Mouse (Mus musculus): Measurements from ENCODE around the gene Nr2c2.
"Not testable (repeated sequence)": the region's sequence is repeated elsewhere in the genome, so short reads cannot be mapped to it uniquely, and the experiment has no call there.

The Nr2c2 gene

DNA sequence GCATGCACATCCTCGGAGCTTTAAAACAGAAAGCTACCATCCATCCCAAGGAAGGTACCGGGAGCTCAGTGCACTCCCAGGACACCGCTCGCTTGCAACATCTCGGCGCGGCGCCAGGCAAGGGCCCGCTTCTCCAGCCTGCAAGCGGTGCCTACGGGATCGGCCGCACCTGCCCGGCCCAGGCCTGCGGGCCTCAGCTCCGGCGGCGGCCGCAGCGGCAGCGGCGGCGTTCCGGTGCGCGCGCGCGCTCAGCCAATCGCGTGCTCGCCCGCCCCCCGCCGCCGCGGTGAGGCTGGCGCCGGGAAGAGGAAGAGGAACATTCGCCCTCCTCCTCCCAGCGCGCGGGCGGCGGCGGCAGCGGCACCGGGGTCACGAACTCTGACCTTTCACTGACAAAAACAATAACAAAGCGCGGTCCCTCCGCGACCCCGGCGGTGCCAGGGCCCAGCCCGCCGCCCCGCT lies at the start of gene Nr2c2:
Gene Nr2c2 (plus strand): TSS at position 261 of the 462 bp plus-strand sequence.
- DNase-seq (ENCODE audit: low read depth) = peak; percentile 86

DNA sequence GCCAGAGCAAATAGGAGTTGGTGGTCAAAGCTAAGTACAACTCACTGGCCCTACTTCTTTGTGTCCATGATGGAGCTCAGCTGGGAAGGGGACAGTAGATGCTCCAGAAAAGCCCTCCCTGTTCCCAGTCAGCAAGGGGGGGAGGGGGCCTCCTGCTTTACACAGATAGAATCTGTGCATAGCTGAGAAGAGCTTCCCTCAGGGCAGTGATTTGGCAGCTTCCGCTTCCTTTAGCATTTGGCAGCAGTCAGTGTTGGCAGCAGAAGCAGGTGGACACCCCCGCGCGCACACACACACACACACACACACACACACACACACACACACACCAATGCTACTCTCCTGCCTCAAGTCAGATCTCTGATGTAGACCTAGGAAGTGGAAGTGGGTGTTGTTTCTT lies 49.1 kb upstream of the Nr2c2 start:
- DNase-seq (ENCODE audit: low read depth) = no peak

DNA sequence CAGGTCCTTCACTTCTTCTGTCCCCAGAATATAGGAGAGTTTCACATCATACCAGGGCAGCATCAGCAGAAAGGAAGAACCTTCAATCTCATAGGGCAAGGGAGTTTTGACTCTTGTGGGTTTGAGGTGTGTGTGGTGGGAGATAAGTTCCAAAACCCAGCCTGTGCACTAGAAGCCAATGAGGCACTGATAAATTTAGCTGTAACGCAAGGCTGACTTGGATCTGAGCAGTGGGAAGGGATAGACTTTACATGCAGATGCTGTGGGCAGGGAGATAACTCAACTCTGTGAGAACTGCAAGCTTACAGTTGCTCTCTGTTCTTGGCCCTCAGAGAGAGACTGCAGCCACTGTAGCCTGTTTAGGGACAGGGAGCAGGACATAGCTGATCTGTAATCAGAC lies 48.3 kb upstream of the Nr2c2 start:
- no peak for DNase-seq (ENCODE audit: low read depth)

DNA sequence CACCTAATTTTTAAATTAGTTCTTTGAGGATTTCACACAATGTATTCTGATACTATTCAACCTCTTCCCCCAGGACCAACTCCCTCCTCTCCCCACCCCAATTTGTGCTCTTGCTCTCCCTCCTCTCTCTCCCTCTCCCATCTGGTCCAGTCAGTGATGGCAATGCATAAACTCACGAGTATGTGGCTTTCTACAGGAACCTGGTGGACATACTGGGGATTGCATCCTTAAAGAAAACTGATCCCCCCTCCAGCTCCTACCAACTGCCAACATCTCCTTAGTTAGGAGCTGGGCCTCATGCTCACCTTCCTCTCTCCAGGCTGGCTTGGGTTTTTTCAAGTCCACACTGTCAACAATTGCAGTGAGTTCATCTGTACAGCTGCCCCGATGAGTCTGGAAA lies 33.4 kb upstream of the Nr2c2 start:
- DNase-seq (ENCODE audit: low read depth) = peak; percentile 12

DNA sequence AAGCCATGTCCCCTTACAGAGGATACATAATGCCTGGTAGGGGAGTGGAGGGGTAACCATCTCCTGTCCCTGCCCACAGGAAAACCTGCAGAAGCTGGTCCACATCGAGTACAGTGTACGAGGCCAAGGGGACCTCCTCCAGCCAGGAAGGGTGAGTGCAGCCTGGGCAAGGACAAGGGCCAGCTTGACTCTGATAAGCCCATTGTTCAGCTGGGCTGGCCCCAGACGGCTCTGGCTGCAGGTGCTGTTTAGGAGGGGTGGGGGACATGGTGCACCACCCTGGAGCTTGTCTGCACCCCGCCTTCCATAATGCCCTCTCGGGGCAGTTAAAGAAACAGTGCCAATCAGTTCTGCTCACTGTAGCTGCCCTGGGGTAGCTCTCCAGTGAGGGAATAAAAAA lies 29.5 kb upstream of the Nr2c2 start:
- no peak for DNase-seq (ENCODE audit: low read depth)

GRCm38 (mm10) chr6:92063452-92063851 lies 27.7 kb upstream of the Nr2c2 start:
- DNase-seq (ENCODE audit: low read depth) = no peak

- no peak for DNase-seq (ENCODE audit: low read depth)
Observed at GRCm38 (mm10) chr6:92064101-92064500, 27.1 kb upstream of the Nr2c2 start.

GRCm38 (mm10) chr6:92065721-92066496 lies 25.3 kb upstream of the Nr2c2 start:
- peak; percentile 43 for DNase-seq (ENCODE audit: low read depth)

DNA sequence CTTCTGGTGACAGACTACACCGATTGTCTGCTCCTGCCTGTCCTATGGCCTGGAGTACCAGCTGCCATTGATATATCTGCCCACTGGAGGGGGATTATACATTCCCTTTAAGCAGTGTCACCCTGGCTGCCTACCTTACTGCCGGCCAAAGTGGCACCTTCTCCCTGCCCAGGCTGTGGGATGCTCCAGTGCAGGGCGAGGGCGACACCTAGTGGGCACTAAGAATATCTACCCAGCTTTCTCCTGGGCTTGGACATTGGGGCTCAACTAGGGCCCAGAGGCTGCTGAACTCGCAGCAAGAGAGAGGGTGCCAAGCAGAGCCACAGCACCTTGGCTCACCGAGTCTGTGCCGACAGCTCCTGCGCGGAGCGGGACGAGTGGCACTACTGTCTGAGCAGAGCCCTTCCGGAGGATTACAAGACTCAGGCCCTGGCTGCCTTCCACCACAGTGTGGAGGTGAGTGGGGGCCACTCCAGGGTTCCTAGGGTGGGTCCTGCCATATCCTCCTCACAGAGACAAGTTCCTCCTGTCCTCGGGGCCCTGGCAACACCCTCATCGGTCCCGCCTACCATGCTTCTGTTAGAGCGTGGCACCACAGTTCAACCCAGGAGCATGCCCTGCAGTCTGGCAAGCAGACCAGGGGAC lies 23.9 kb upstream of the Nr2c2 start:
- peak; percentile 79 for DNase-seq (ENCODE audit: low read depth)

GRCm38 (mm10) chr6:92071121-92071839 lies 19.9 kb upstream of the Nr2c2 start:
- no peak for DNase-seq (ENCODE audit: low read depth)

DNA sequence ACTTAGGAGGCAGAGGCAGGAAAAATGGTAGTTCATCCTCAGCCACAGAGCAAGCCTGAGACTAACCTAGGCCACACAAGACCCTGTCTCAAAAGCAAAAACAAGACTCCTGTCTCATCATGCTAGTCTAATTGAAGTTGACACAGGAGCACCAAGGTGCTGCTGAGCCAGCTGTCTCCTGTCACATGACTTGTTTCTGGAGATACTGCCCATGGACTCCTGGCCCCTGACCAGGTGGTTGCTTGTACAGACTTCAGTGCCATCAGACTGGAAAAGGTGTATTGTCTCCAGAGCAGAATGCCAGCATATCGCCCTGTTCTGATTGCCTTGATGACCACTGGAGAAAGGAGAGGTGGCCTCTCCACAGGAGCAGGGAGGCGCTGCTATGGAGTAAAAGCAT lies 10.5 kb upstream of the Nr2c2 start:
- DNase-seq (ENCODE audit: low read depth) = no peak

- no peak for DNase-seq (ENCODE audit: low read depth)
Observed at GRCm38 (mm10) chr6:92082756-92083155, 8.4 kb upstream of the Nr2c2 start.

GRCm38 (mm10) chr6:92084932-92085331 lies 6.3 kb upstream of the Nr2c2 start:
- DNase-seq (ENCODE audit: low read depth) = no peak

GRCm38 (mm10) chr6:92089141-92089540 lies 2.0 kb upstream of the Nr2c2 start:
- DNase-seq (ENCODE audit: low read depth) = not testable (repeated sequence)

- no peak for DNase-seq (ENCODE audit: low read depth)
Observed at GRCm38 (mm10) chr6:92089982-92090381, 1.2 kb upstream of the Nr2c2 start.

- no peak for DNase-seq (ENCODE audit: low read depth)
Observed at GRCm38 (mm10) chr6:92090497-92090896, 693 bp upstream of the Nr2c2 start.

DNA sequence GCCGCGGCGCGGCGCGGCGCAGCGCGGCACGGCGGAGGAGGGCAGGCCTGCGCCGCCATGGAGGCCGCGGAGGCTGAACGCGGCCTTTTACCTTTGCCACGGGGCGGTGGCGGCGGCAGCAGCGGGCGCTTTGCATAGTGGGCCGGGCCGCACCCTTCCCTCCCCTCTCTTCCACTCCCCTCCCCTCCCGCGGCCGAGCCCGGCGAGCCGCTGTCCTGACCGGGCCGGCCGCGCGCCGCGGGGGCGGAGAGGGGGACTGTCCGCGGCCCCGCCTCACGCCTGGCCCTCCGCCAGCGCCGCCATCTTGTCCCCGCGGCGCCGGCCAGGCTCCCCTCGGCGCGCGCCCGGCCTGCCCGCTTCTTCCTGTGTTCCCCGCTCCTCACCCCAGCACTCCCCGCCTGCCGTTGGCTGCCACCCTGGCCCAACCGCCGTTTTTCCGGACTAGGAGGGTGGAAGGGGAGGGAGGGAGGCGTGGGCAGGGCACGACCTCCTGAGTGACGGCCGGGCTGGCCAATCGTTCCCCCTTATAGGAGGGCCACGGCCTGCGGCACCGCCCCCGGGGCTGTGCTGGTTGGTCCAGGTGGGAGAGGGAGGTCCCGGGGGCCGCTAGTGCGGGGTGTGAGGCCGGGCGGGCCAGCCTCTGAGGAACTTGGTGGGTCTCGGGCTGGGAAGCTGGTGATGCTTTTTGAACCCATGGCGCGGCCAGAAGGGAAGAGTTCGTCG lies 738 bp downstream of the Nr2c2 start:
- peak; percentile 100 for DNase-seq (ENCODE audit: low read depth)

GRCm38 (mm10) chr6:92092737-92093136 lies 1.5 kb downstream of the Nr2c2 start:
- no peak for DNase-seq (ENCODE audit: low read depth)

GRCm38 (mm10) chr6:92093869-92094268 lies 2.7 kb downstream of the Nr2c2 start:
- no peak for DNase-seq (ENCODE audit: low read depth)

DNA sequence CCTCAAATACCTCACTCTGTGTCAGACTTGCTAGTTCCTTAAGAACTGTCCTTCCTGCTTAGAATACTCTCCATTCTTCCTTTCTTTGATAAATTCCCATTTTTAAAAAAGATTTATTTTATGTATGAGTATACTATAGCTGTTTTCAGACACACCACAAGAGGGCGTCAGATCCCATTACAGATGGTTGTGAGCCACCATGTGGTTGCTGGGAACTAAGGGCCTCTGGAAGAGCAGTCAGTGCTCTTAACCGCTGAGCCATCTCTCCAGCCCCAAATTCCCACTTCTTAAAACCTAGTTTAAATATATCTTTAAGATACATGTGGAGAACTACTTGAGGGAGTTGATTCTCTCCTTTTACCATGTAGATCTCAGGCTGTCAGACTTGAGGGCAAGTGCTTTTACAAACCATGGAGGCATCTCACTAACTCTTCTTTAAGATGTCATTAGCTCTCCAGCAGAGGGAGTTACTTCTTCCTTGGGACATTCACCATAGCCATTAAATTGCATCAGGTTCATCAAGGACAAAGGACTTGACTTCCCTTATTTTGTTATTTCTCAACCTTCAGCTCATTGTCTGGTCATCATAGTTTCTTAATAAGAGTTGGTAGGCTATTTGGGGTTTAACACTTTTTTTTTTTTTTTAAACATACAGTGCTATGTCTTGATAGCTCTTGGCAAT lies 9.6 kb downstream of the Nr2c2 start:
- DNase-seq (ENCODE audit: low read depth) = no peak

GRCm38 (mm10) chr6:92124547-92124946 lies 33.4 kb downstream of the Nr2c2 start:
- no peak for DNase-seq (ENCODE audit: low read depth)

Data from naive thymus-derived CD4-positive, alpha-beta T cell, adult 2 months (primary cell).